Mouse (Mus musculus): Measurements from ENCODE around the gene Lpo. TPM values are rescaled to one million over a fixed set of nuclear protein-coding genes. Genes with fewer than 3 reads are reported as not detected.

Gene Lpo
- polyA plus RNA-seq, 1 experiment from 2014 or later: not detected

- Histone ChIP-seq H3K36me3 (ENCODE audit: insufficient read depth, low read length) (no peaks in the 10 kb centered on the region), H3K4me2 (replicated peaks; ENCODE audit: low read depth, low read length) (no peak overlapping the region), H3K27me3 (replicated peaks; ENCODE audit: insufficient read depth, low read length) (no peaks in the 10 kb centered on the region), H3K27ac (ENCODE audit: low read length) (no peak overlapping the region), H3K9ac (replicated peaks; ENCODE audit: low read depth) (no peak overlapping the region), H3K4me3 (ENCODE audit: low read depth, low read length) (no peak overlapping the region), H3K9me3 (ENCODE audit: low read length) (no peaks in the 10 kb centered on the region), H3K4me1 (ENCODE audit: insufficient read depth, low read depth, low read length) (no peaks in the 10 kb centered on the region)
- ATAC-seq: no peak
- TF ChIP-seq CTCF (IDR thresholded peaks at IDR 0.05) (no peak), EP300 (IDR thresholded peaks at IDR 0.05) (no peak)
- no peak for DNase-seq (ENCODE audit: low spot score)
- WGBS: 82% methylated on average over 12 of the region's 12 CpGs
Measured at GRCm38 (mm10) chr11:87846968-87847600, 19.0 kb upstream of the Lpo start.

GRCm38 (mm10) chr11:87841436-87841835 is 13.3 kb upstream of the Lpo start:
- Histone ChIP-seq H3K9ac (replicated peaks; ENCODE audit: low read depth) (no peak overlapping the region), H3K9me3 (ENCODE audit: low read length) (no peaks in the 10 kb centered on the region), H3K27ac (ENCODE audit: low read length) (no peak overlapping the region), H3K36me3 (ENCODE audit: insufficient read depth, low read length) (no peaks in the 10 kb centered on the region), H3K4me2 (replicated peaks; ENCODE audit: low read depth, low read length) (no peak overlapping the region), H3K4me3 (ENCODE audit: low read depth, low read length) (no peak overlapping the region), H3K4me1 (ENCODE audit: insufficient read depth, low read depth, low read length) (no peaks in the 10 kb centered on the region), H3K27me3 (replicated peaks; ENCODE audit: insufficient read depth, low read length) (no peaks in the 10 kb centered on the region)
- WGBS: 76% methylated on average over 3 of the region's 3 CpGs
- ATAC-seq (no peak), DNase-seq (ENCODE audit: low spot score) (no peak)
- TF ChIP-seq EP300 (IDR thresholded peaks at IDR 0.05): no peak
- no peak for TF ChIP-seq CTCF (IDR thresholded peaks at IDR 0.05)

GRCm38 (mm10) chr11:87840676-87841075 is 12.6 kb upstream of the Lpo start:
- peak; percentile 76 for TF ChIP-seq EP300 (IDR thresholded peaks at IDR 0.05)
- no peak for TF ChIP-seq CTCF (IDR thresholded peaks at IDR 0.05)
- Histone ChIP-seq H3K27me3 (replicated peaks; ENCODE audit: insufficient read depth, low read length) (no peaks in the 10 kb centered on the region), H3K27ac (ENCODE audit: low read length) (no peak overlapping the region), H3K4me1 (ENCODE audit: insufficient read depth, low read depth, low read length) (no peaks in the 10 kb centered on the region), H3K9ac (replicated peaks; ENCODE audit: low read depth) (no peak overlapping the region), H3K9me3 (ENCODE audit: low read length) (no peaks in the 10 kb centered on the region), H3K4me3 (ENCODE audit: low read depth, low read length) (no peak overlapping the region), H3K4me2 (replicated peaks; ENCODE audit: low read depth, low read length) (no peak overlapping the region), H3K36me3 (ENCODE audit: insufficient read depth, low read length) (no peaks in the 10 kb centered on the region)
- peak; percentile 93 for ATAC-seq
- 42% methylated on average over 8 of the region's 8 CpGs for WGBS
- peak; percentile 91 for DNase-seq (ENCODE audit: low spot score)

GRCm38 (mm10) chr11:87821502-87821901 is 6.6 kb downstream of the Lpo start:
- Histone ChIP-seq H3K27ac (ENCODE audit: low read length) (no peak overlapping the region), H3K9me3 (ENCODE audit: low read length) (no peaks in the 10 kb centered on the region), H3K4me1 (ENCODE audit: insufficient read depth, low read depth, low read length) (no peaks in the 10 kb centered on the region), H3K27me3 (replicated peaks; ENCODE audit: insufficient read depth, low read length) (no peaks in the 10 kb centered on the region), H3K4me3 (ENCODE audit: low read depth, low read length) (no peak overlapping the region), H3K9ac (replicated peaks; ENCODE audit: low read depth) (no peak overlapping the region), H3K36me3 (ENCODE audit: insufficient read depth, low read length) (no peaks in the 10 kb centered on the region), H3K4me2 (replicated peaks; ENCODE audit: low read depth, low read length) (no peak overlapping the region)
- TF ChIP-seq EP300 (IDR thresholded peaks at IDR 0.05) (no peak), CTCF (IDR thresholded peaks at IDR 0.05) (no peak)
- no peak for DNase-seq (ENCODE audit: low spot score)
- 51% methylated on average over 5 of the region's 5 CpGs for WGBS
- ATAC-seq: no peak

- Histone ChIP-seq H3K9ac (replicated peaks; ENCODE audit: low read depth) (no peak overlapping the region), H3K27me3 (replicated peaks; ENCODE audit: insufficient read depth, low read length) (no peaks in the 10 kb centered on the region), H3K4me2 (replicated peaks; ENCODE audit: low read depth, low read length) (peak overlapping the region; percentile 57), H3K4me3 (ENCODE audit: low read depth, low read length) (no peak overlapping the region; the same call in 1 of the 2 replicates), H3K27ac (ENCODE audit: low read length) (no peak overlapping the region), H3K9me3 (ENCODE audit: low read length) (no peaks in the 10 kb centered on the region), H3K4me1 (ENCODE audit: insufficient read depth, low read depth, low read length) (no peaks in the 10 kb centered on the region), H3K36me3 (ENCODE audit: insufficient read depth, low read length) (no peaks in the 10 kb centered on the region)
- 34% methylated on average over 4 of the region's 4 CpGs for WGBS
- DNase-seq (ENCODE audit: low spot score) (no peak), ATAC-seq (no peak)
- TF ChIP-seq EP300 (IDR thresholded peaks at IDR 0.05): no peak
- no peak for TF ChIP-seq CTCF (IDR thresholded peaks at IDR 0.05)
Measured at GRCm38 (mm10) chr11:87817443-87817773, 10.7 kb downstream of the Lpo start.

GRCm38 (mm10) chr11:87816707-87817442 is 11.2 kb downstream of the Lpo start:
- WGBS: 4% methylated on average over 31 of the region's 31 CpGs
- Histone ChIP-seq H3K27me3 (replicated peaks; ENCODE audit: insufficient read depth, low read length) (no peaks in the 10 kb centered on the region), H3K36me3 (ENCODE audit: insufficient read depth, low read length) (no peaks in the 10 kb centered on the region), H3K4me3 (ENCODE audit: low read depth, low read length) (peak overlapping the region; percentile 25; the same call in 1 of the 2 replicates), H3K4me1 (ENCODE audit: insufficient read depth, low read depth, low read length) (no peaks in the 10 kb centered on the region), H3K9me3 (ENCODE audit: low read length) (no peaks in the 10 kb centered on the region), H3K27ac (ENCODE audit: low read length) (no peak overlapping the region), H3K4me2 (replicated peaks; ENCODE audit: low read depth, low read length) (peak overlapping the region; percentile 57), H3K9ac (replicated peaks; ENCODE audit: low read depth) (no peak overlapping the region)
- ATAC-seq (no peak), DNase-seq (ENCODE audit: low spot score) (no peak)
- TF ChIP-seq CTCF (IDR thresholded peaks at IDR 0.05) (peak; percentile 79), EP300 (IDR thresholded peaks at IDR 0.05) (no peak)
